Mouse (Mus musculus): ENCODE data around the gene Ivns1abp. TPM values are rescaled to one million over a fixed set of nuclear protein-coding genes. Genes with fewer than 3 reads are reported as not detected.

The Ivns1abp gene
- polyA plus RNA-seq, 1 experiment from 2014 or later = 78.5 TPM

DNA sequence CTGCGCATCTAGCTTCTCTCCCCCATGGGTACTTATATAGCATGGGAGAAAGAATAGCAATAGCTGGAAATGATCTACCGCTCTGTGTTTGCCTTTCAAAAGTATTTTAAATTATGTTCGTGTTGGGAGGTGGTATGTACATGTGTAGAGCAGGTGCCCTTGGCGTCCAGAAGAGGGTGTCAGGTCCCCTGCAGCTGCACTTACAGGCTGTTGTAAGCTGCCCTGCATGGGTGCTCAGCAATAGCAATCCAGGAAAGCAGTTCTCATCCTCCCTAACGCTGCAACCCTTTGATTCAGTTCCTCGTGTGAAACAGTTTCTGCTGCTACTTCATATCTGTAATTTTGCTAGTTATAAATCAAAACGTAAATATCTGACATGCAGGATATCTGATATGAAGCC lies 14.7 kb upstream of the Ivns1abp start:
- H3K27me3 ChIP-seq (ENCODE audit: control insufficient read depth, insufficient read depth, low read depth, low read length) = no peaks in the 10 kb centered on the region
- no peak overlapping the region for H3K4me2 ChIP-seq (ENCODE audit: low read depth, low read length)
- H3K36me3 ChIP-seq (ENCODE audit: control insufficient read depth, insufficient read depth) = no peaks in the 10 kb centered on the region
- no peak overlapping the region for H3K27ac ChIP-seq (ENCODE audit: low read length)
- H3K4me1 ChIP-seq (ENCODE audit: control insufficient read depth, low read depth, low read length) = peaks cover 5% of the 10 kb centered on the region; the same call in 1 of the 2 replicates
- no peaks in the 10 kb centered on the region for H3K9me3 ChIP-seq (replicated peaks; ENCODE audit: control insufficient read depth, low read length)
- ATAC-seq (ENCODE audit: low read depth) = no peak; the same call in 1 of the 2 replicates
- H3K4me3 ChIP-seq (ENCODE audit: low read depth, low read length) = no peak overlapping the region
- WGBS (ENCODE audit: insufficient replicate concordance) = 59% methylated on average over 7 of the region's 7 CpGs
- H3K9ac ChIP-seq (ENCODE audit: low read depth, low read length) = no peak overlapping the region

GRCm38 (mm10) chr1:151332819-151333218 lies 11.5 kb upstream of the Ivns1abp start:
- no peak overlapping the region for H3K4me3 ChIP-seq (ENCODE audit: low read depth, low read length)
- H3K9ac ChIP-seq (ENCODE audit: low read depth, low read length) = no peak overlapping the region
- no peak overlapping the region for H3K27ac ChIP-seq (ENCODE audit: low read length)
- ATAC-seq (ENCODE audit: low read depth) = no peak
- no peaks in the 10 kb centered on the region for H3K36me3 ChIP-seq (ENCODE audit: control insufficient read depth, insufficient read depth)
- H3K4me1 ChIP-seq (ENCODE audit: control insufficient read depth, low read depth, low read length) = peaks cover 3% of the 10 kb centered on the region; the same call in 1 of the 2 replicates
- H3K27me3 ChIP-seq (ENCODE audit: control insufficient read depth, insufficient read depth, low read depth, low read length) = no peaks in the 10 kb centered on the region
- H3K9me3 ChIP-seq (replicated peaks; ENCODE audit: control insufficient read depth, low read length) = no peaks in the 10 kb centered on the region
- WGBS (ENCODE audit: insufficient replicate concordance) = 75% methylated on average over 3 of the region's 3 CpGs
- no peak overlapping the region for H3K4me2 ChIP-seq (ENCODE audit: low read depth, low read length)

- Histone ChIP-seq H3K9ac (ENCODE audit: low read depth, low read length) (no peak overlapping the region), H3K27ac (ENCODE audit: low read length) (peak overlapping the region; percentile 29), H3K4me2 (ENCODE audit: low read depth, low read length) (no peak overlapping the region), H3K4me3 (ENCODE audit: low read depth, low read length) (no peak overlapping the region), H3K4me1 (ENCODE audit: control insufficient read depth, low read depth, low read length) (peaks cover 31% of the 10 kb centered on the region), H3K27me3 (ENCODE audit: control insufficient read depth, insufficient read depth, low read depth, low read length) (no peaks in the 10 kb centered on the region), H3K9me3 (replicated peaks; ENCODE audit: control insufficient read depth, low read length) (no peaks in the 10 kb centered on the region), H3K36me3 (ENCODE audit: control insufficient read depth, insufficient read depth) (no peaks in the 10 kb centered on the region)
- no peak for ATAC-seq (ENCODE audit: low read depth)
Observed at GRCm38 (mm10) chr1:151338234-151338633, 6.0 kb upstream of the Ivns1abp start.

DNA sequence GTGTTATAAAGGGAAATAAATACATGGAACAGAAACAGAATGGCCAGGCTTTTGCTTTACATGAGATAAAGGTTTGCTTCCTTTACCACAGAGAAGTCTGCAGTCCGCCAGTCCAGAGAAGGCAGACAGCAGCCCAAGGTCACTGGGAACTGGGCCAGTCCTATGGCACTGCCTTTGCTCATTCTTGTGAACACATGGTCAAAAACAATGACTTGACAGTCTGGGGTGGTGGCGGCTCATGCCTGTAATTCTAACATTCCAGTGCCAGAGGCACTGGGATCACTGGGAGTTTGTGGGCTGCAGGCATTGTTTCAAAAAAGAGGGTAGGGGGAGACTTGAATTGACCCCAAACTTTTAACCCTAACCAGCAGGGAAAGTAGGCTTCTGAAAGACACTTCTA lies 5.3 kb upstream of the Ivns1abp start:
- H3K36me3 ChIP-seq (ENCODE audit: control insufficient read depth, insufficient read depth) = no peaks in the 10 kb centered on the region
- H3K4me1 ChIP-seq (ENCODE audit: control insufficient read depth, low read depth, low read length) = peaks cover 36% of the 10 kb centered on the region
- H3K27me3 ChIP-seq (ENCODE audit: control insufficient read depth, insufficient read depth, low read depth, low read length) = no peaks in the 10 kb centered on the region
- no peak overlapping the region for H3K4me3 ChIP-seq (ENCODE audit: low read depth, low read length)
- no peak overlapping the region for H3K9ac ChIP-seq (ENCODE audit: low read depth, low read length)
- peak overlapping the region; percentile 16; the same call in 1 of the 2 replicates for H3K27ac ChIP-seq (ENCODE audit: low read length)
- H3K4me2 ChIP-seq (ENCODE audit: low read depth, low read length) = no peak overlapping the region
- 49% methylated on average over 2 of the region's 2 CpGs for WGBS (ENCODE audit: insufficient replicate concordance)
- no peaks in the 10 kb centered on the region for H3K9me3 ChIP-seq (replicated peaks; ENCODE audit: control insufficient read depth, low read length)
- ATAC-seq (ENCODE audit: low read depth) = peak; percentile 60

DNA sequence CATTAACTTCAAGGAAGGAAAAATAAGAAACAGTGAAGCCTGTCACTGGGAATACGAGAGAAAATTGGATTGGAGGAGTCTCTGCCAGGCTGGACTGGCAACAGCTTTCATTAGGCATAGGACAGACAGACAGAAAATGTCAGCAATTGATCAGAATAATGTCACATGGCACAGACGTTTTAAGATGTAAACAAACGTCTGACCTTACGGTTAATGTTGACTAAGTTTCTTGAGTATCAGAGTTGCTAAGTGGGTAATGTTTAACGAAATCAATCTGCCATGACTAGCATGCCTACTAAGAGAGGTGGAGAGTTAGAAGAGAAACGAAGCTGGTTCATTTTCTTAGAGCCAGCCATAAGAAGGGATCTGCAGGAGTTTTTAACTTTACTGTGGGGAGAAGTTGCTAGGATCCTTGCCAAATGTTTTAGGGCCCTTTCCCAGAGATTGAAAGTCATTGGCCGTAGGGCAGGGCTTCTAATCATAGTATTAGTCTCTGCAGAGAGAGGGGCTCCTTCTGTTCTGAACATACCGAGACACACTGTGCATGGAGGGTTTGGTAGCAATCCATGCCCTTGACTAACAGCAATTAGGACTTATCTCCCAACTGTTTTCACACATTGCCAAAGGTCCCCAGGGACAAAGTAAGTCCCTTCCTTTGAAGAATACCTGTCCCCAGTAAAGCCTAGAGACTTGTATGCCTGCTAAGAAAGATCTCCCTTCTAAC lies 2.8 kb upstream of the Ivns1abp start:
- Histone ChIP-seq H3K9me3 (replicated peaks; ENCODE audit: control insufficient read depth, low read length) (no peaks in the 10 kb centered on the region), H3K4me2 (ENCODE audit: low read depth, low read length) (no peak overlapping the region), H3K27me3 (ENCODE audit: control insufficient read depth, insufficient read depth, low read depth, low read length) (no peaks in the 10 kb centered on the region), H3K4me3 (ENCODE audit: low read depth, low read length) (no peak overlapping the region), H3K27ac (ENCODE audit: low read length) (peak overlapping the region; percentile 41), H3K36me3 (ENCODE audit: control insufficient read depth, insufficient read depth) (no peaks in the 10 kb centered on the region), H3K4me1 (ENCODE audit: control insufficient read depth, low read depth, low read length) (peaks cover 40% of the 10 kb centered on the region), H3K9ac (ENCODE audit: low read depth, low read length) (no peak overlapping the region)
- ATAC-seq (ENCODE audit: low read depth) = no peak
- 55% methylated on average over 8 of the region's 8 CpGs for WGBS (ENCODE audit: insufficient replicate concordance)

DNA sequence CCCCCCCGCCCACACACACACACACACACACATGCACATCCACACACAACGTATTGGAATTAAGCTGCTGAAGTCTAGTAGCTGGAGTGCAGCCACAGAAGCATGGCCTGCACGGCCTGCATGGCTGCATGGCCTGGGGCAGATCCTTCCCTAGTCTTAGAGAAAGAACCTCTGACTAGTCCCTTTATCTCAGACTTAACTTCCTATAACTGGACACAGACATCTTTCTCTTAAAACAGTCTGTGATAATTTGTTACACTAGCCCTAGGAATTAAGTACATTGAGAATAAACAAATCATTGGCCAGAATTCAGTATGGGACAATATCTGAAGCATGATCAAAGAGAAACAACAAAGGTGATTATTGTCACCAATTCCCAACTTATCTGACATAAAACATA lies 2.0 kb upstream of the Ivns1abp start:
- 34% methylated on average over 3 of the region's 3 CpGs for WGBS (ENCODE audit: insufficient replicate concordance)
- Histone ChIP-seq H3K9me3 (replicated peaks; ENCODE audit: control insufficient read depth, low read length) (no peaks in the 10 kb centered on the region), H3K9ac (ENCODE audit: low read depth, low read length) (no peak overlapping the region), H3K27me3 (ENCODE audit: control insufficient read depth, insufficient read depth, low read depth, low read length) (no peaks in the 10 kb centered on the region), H3K4me2 (ENCODE audit: low read depth, low read length) (0 out of 2 replicates have a peak overlapping the region, but pooled peaks have one; percentile 100), H3K4me3 (ENCODE audit: low read depth, low read length) (no peak overlapping the region), H3K36me3 (ENCODE audit: control insufficient read depth, insufficient read depth) (no peaks in the 10 kb centered on the region), H3K4me1 (ENCODE audit: control insufficient read depth, low read depth, low read length) (peaks cover 47% of the 10 kb centered on the region), H3K27ac (ENCODE audit: low read length) (no peak overlapping the region)
- ATAC-seq (ENCODE audit: low read depth) = no peak

- H3K9me3 ChIP-seq (replicated peaks; ENCODE audit: control insufficient read depth, low read length) = no peaks in the 10 kb centered on the region
- peak overlapping the region; percentile 65 for H3K9ac ChIP-seq (ENCODE audit: low read depth, low read length)
- 14% methylated on average over 6 of the region's 6 CpGs for WGBS (ENCODE audit: insufficient replicate concordance)
- peak overlapping the region; percentile 81 for H3K4me3 ChIP-seq (ENCODE audit: low read depth, low read length)
- ATAC-seq (ENCODE audit: low read depth) = no peak
- H3K27ac ChIP-seq (ENCODE audit: low read length) = peak overlapping the region; percentile 90
- H3K27me3 ChIP-seq (ENCODE audit: control insufficient read depth, insufficient read depth, low read depth, low read length) = no peaks in the 10 kb centered on the region
- H3K4me2 ChIP-seq (ENCODE audit: low read depth, low read length) = peak overlapping the region; percentile 100
- H3K4me1 ChIP-seq (ENCODE audit: control insufficient read depth, low read depth, low read length) = peaks cover 45% of the 10 kb centered on the region
- no peaks in the 10 kb centered on the region for H3K36me3 ChIP-seq (ENCODE audit: control insufficient read depth, insufficient read depth)
Observed at GRCm38 (mm10) chr1:151342968-151343367, 1.3 kb upstream of the Ivns1abp start.

DNA sequence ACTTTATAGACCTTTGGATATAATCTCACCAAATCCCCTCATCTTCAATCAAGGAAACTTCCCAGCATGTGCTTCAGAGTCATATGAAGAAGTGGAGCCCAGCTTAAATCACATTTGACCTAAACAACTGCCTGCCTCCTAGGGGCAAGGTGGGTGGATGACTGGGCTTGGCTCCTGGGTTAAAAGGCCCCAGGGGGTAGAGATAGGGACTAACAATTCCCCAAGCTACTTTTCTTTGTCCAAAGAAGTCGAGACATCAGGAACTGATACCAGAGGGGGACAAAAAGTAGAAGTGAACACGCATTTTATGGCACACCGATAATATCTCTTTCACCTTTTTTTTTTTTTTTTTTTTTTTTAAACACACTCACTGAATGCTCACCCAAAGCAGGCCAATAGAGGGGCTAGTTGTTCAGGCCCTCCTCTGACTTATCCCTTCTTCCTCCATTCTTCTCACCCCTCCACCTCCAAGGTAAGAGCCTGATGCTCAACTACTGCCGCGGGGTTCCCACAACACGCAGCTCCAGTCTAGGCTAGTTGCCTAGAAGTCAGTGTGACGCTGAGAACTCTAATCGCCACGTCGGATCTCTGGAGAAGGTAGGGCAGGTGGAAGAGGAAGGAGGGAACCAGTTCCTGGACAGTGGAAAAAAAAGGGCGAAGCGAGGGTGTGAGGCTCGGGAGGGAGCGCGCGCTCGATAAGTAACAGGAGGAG lies 550 bp upstream of the Ivns1abp start:
- Histone ChIP-seq H3K27me3 (ENCODE audit: control insufficient read depth, insufficient read depth, low read depth, low read length) (no peaks in the 10 kb centered on the region), H3K9ac (ENCODE audit: low read depth, low read length) (peak overlapping the region; percentile 65), H3K27ac (ENCODE audit: low read length) (peak overlapping the region; percentile 90), H3K4me1 (ENCODE audit: control insufficient read depth, low read depth, low read length) (peaks cover 42% of the 10 kb centered on the region), H3K9me3 (replicated peaks; ENCODE audit: control insufficient read depth, low read length) (no peaks in the 10 kb centered on the region), H3K4me3 (ENCODE audit: low read depth, low read length) (peak overlapping the region; percentile 81), H3K36me3 (ENCODE audit: control insufficient read depth, insufficient read depth) (no peaks in the 10 kb centered on the region), H3K4me2 (ENCODE audit: low read depth, low read length) (peak overlapping the region; percentile 100)
- ATAC-seq (ENCODE audit: low read depth) = no peak
- under 1% methylated on average over 17 of the region's 17 CpGs for WGBS (ENCODE audit: insufficient replicate concordance)

Measured in liver, embryonic 16.5 days (tissue).